Mouse (Mus musculus): ENCODE results near the gene Ccdc141.

The Ccdc141 gene

DNA sequence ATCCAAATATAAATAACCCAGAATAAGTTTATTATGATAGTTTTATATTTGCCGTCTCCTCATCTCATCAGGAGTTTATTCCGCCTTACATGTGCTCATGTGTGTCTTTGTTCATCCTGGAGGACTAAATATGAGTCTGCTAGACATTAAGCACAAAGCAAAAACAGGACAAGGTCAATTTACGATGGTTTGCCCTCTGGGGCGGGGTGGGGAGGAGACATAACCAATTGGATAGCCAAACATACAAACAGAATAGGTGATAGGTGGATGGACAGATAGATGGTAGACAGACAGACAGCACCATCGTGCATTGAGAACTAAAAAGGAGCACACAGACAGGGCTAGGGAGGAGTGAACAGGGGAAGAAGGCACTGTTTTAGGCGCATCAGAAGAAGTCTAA lies 3.4 kb upstream of the Ccdc141 start:
- DNase-seq = no peak

DNA sequence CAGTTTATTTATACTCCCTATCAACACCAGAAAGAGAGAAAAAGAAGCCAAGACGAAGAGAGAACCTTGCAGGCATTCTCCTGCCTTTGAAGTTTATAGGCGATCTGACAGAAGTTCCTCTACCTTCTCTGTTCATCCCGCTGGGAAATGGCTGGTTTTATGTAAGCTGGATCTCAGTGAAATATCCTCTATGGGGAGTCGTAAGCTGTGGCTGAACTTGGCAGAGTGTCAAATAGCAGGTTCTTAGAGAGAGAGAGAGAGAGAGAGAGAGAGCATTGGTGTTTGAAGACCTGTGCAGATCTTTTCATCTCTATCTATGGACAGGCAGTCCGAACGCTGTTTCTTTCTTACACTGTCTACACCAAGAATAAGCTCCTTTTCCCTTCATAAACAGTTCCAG lies 2.9 kb upstream of the Ccdc141 start:
- no peak for DNase-seq

DNA sequence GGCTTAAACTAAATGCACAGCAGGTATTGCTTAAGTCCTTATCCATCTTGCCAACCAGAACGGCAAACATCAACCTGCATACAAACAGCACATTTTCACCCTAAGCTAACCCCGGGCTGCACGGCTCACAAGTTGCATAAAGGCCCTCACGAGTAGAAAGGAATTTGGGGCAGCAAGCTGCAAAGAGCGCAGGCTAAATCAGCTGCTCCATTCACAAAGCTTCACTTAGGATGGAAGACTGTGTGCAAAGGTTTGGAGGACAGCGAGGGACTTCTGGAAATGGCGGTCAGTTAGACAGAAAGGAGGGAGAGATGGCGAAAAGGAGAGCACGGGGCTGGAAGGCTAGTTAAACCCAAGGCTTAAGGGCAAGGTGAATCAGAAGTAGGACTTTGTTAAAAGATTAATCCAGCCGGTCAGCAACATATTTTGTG lies 1.8 kb upstream of the Ccdc141 start:
- no peak for DNase-seq

- no peak for DNase-seq
Measured at GRCm38 (mm10) chr2:77171444-77172240, 1.2 kb upstream of the Ccdc141 start.

DNA sequence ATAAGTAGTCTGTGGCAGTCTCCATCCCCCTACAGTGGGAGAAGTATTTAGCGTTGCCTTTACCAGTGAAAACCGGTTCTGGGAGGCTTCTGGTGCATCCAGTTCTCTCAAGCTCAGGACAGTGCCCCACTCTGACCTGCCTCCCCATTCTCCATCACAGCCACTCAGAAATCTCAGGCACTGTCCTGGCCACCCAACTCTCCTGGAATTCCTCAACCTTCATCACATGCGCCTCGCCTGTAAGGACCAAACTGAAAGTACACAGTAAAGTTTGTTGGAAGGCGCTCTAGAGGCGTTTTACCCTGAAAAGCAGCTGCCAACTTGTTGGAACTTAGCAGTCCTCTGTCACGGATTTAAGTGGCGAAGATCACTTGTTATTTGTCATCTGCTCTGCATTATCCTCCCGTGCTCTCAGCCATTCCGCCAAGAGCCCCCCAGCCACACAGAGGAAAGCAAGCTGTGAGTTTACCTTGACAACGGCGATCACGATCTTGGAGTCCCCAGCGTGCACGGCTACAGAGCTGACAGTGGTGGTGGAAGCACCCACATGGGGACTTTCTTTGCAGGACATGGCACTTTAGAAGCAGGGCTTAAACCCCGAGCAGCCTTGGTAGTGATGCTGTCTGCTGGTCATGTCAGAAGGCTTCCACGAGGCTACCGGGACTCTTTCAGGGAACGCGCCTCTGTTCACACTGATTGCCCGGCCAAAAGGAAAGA lies 362 bp downstream of the Ccdc141 start:
- no peak for DNase-seq

- no peak for DNase-seq
Measured at GRCm38 (mm10) chr2:77169218-77169617, 1.2 kb downstream of the Ccdc141 start.

- no peak for DNase-seq
Measured at GRCm38 (mm10) chr2:77168781-77169180, 1.7 kb downstream of the Ccdc141 start.

DNA sequence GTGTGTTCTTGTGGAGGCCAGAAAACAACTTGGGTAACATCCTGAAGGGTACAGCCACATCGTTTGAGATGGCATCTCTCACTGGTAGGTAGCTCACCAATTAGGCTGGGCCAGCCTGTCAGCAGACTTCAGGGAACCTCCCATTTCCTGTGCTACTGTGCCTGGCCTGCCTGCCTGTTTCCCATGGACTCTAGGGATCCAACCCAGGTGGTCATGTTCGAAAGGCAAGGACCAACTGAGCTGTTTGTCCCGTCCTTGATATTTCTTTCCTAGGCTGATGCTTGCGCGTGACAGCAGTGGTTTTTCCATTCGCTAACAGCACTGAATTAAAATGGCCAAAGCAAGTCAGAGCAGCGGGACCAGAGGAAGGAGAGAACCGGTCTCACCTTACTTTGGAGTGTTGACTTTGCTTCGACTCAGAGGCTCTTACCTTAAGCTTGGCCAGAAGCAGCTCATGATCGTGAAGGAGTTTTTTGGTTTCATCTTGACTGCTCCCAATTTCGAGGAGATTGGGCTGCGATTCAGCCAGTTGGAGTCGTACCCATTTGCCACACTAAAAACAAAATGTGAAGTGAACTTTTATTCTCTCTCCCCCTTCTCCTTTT lies 2.3 kb downstream of the Ccdc141 start:
- DNase-seq = no peak

GRCm38 (mm10) chr2:77166366-77166765 lies 4.1 kb downstream of the Ccdc141 start:
- no peak for DNase-seq

GRCm38 (mm10) chr2:77164662-77165061 lies 5.8 kb downstream of the Ccdc141 start:
- no peak for DNase-seq

DNA sequence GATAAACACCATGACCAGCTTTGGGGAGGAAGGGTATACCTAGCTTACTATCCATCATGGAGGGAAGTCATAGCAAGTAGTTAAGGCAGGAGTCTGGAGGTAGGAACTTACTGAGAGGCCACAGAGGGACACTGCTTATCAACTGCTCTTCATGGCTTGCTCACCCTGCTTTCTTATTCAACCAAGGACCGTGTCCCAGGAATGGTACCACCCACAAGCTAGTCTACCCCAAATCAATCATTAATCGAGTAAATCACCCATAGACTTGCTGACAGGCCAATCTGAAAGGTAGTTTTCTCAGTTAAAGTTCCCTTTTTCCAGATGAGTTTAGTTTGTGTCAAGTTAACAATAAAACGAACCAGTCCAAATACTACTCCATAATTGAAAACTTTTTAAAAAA lies 7.1 kb downstream of the Ccdc141 start:
- no peak for DNase-seq

DNA sequence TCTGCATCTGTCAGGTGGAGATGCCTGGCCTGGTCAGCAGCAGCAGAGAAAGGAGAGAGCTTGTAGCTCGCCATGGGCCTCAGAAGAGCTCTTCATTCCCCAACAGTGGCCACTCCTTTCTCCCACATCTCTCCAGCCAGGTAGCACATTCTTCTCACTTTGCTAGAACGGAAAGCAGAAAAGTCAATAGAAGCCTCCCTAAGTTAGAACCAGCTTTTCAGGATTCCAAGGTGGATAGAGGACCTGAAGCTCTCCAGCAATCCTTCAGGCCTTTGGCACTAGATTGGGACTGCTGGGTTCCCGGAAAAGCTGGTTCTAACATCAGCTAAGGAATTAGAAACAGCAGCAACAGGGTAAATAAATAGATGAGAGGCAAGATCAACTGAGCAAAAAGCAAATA lies 8.3 kb downstream of the Ccdc141 start:
- DNase-seq = no peak

DNA sequence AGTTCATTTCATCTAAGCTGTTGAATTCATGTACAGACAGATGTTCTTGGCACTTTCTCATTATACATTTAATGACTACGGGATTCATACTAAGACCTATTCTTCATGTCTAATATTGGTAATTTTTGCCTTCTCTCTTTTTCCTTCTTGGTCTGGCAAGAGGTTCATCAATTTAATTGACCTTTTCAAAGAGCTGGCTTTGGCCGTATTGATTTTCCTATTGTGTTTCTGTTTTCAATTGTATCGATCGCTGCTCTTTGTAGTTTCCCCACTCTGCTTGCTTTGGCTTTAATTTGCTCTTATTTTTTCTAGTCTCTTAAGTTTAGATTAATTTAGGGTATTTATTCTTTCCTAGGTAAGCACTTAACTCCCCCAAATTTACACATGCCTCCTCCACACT lies 12.9 kb downstream of the Ccdc141 start:
- no peak for DNase-seq

DNA sequence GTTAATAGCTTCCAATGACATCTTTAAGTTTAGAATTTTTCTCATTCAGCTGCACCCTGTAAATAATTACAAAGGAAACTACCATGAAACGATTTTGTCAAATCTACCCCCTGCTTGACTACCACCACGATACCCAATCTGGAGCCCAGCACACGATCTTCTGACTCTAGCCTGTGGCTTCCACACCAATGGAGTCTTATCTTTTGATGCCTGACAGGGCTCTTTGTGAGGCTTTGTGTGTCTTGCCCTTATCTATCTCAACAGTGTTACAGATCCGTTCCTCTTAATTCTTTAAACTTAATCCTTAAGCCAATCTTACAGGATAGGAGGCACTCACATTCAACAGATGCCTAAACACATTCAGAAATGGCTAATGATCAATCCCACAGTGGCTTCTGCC lies 16.4 kb downstream of the Ccdc141 start:
- no peak for DNase-seq

DNA sequence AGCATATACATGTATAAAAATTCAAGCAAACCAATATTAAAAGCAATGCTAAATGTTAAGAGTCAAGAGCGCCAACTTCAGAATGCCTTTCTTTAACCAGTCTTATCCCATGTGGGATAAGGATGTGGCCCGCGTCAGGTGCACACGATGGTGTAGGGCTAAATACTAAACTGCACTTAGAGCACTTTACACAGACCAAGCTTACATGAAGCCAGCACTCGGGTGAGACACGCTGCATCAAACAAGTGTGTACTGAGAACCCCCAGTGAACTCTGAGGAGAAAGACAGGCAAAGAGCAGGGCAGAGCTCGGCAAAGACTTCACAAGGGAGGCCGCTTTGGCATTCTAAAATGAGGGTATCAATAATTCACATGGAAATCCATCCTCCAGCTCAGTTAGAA lies 19.2 kb downstream of the Ccdc141 start:
- DNase-seq = no peak

DNA sequence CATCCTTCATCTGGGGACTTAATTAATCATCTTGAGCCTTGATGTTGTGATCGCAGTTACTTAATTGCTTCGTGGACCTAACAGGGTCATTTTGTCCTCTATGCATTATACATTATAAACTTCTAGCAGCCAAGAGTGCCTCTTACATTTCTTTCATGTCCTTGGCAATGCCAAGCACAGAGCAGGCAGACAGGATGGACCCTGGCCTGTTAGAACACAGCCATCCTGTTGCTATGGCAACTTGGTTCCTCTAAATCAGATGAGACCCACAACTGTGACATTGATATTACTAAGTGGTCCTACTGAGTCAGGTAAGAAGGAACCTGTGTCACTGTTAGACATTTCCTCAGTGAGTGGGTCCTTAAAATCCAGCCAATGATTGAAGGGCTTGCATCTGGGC lies 20.9 kb downstream of the Ccdc141 start:
- DNase-seq = no peak

DNA sequence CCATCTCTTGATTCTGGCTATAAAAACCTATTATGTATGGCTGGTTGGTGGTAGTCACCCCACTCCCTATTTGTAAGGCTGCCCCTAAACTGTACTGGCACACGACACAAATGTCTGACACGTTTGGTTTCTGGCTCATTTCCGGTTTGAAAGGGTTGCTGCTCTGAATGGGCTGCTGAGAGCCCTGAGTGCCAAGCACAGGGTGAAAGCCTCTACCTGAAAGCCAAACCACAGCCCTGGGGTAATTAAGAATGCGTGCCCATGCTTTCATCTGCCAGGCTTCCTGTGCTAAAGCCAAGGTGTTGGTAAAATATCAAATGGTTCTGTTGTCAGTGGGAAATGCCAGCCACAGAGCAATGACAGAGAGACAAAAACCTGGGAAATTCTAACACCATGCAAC lies 22.2 kb downstream of the Ccdc141 start:
- DNase-seq = no peak

DNA sequence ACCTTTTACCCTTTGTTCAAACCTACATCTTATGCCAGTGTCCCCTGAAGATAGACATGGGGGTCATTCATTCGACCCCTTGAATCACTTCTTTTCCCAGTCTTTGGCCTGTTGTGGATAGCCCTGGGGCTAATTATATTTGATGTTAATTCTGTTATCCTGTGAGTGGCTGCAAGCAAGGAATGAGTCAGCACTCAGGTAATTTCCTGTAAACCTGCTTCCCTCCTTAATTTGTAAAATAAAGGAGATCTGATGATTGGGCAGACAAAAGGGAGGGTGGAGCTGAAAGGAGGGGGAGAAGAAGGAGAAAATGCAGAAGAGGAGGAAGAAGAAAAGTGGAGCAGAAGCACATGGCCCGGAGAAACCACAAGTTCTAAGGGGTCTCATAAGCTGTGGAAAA lies 23.5 kb downstream of the Ccdc141 start:
- DNase-seq = no peak

GRCm38 (mm10) chr2:77146291-77146690 lies 24.1 kb downstream of the Ccdc141 start:
- DNase-seq = no peak

- no peak for DNase-seq
Measured at GRCm38 (mm10) chr2:77143536-77143935, 26.9 kb downstream of the Ccdc141 start.

- no peak for DNase-seq
Measured at GRCm38 (mm10) chr2:77138879-77139278, 31.6 kb downstream of the Ccdc141 start.

GRCm38 (mm10) chr2:77134906-77135305 lies 35.5 kb downstream of the Ccdc141 start:
- no peak for DNase-seq

DNA sequence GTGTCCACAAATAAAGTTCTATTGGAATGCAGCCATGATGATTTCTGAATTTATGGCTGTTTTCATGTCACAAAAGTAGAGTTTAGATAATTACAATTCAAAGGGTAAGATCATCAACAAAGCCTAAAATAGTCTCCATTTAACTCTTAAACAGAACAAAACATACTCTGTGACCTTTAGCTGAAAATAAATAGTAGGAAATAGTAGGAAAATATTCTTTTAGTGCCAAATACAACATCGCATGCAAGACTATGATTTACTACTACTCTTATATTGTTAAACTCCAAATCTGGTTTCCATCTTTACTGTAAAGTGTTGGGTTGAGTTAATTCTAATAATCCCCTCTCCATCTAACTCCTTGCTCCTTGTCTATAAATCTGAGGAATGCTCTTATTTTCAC lies 37.0 kb downstream of the Ccdc141 start:
- no peak for DNase-seq

DNA sequence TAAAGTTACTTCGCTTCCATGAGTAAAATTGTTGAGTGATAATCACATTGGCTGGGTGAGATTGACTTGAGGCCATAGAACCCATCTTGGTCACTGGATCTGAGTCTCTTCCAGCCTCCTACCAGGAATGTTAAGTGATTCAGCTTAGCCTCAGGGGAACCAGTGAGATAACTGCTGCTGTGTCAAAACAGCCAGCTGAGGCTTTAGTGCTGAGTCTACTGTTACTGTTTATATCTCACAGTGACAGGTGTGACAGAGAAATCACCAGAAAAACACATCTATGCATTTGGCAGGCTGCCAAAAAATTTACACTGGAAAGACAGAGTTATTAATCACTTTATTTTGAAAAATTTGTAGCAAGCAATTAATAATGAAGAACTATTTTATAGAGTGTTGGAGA lies 43.5 kb downstream of the Ccdc141 start:
- DNase-seq = no peak

Data from cerebellum, adult 18-20 months (tissue).